Mouse (Mus musculus): Measurements from ENCODE around the gene Sh3bp5l. TPM values are rescaled to one million over a fixed set of nuclear protein-coding genes. Genes with fewer than 3 reads are reported as not detected.

Sh3bp5l gene
- total and polyA plus RNA-seq, 3 experiments: 31.7 to 32.8 TPM; not detected in 1

GRCm38 (mm10) chr11:58357042-58357441, 26.5 kb downstream of the Sh3bp5l start:
- Histone ChIP-seq H3K9me3 (replicated peaks; ENCODE audit: insufficient read depth, low read length) (no peaks in the 10 kb centered on the region), H3K27ac (ENCODE audit: control insufficient read depth, low read depth, low read length) (no peak overlapping the region), H3K36me3 (ENCODE audit: control insufficient read depth in 1 of 2, insufficient read depth in 2 of 2, low read length in 2 of 2) (peaks cover 0 to 23% of the 10 kb centered on the region in 2 experiments; a peak in 2 of 4 replicates), H3K27me3 (ENCODE audit: control insufficient read depth in 1 of 2, insufficient read depth in 2 of 2, low read length in 2 of 2) (no peaks in the 10 kb centered on the region), H3K4me3 (ENCODE audit: control insufficient read depth in 1 of 2, insufficient read depth in 1 of 2, low read depth in 2 of 2, low read length in 2 of 2) (no peak overlapping the region), H3K4me1 (ENCODE audit: control insufficient read depth in 1 of 2, insufficient read depth in 2 of 2, low read length in 2 of 2) (peaks cover 15 to 42% of the 10 kb centered on the region in 2 experiments), H3K9ac (ENCODE audit: control insufficient read depth, low read depth, low read length, poor library complexity, severe bottlenecking) (no peak overlapping the region), H3K79me2 (ENCODE audit: control insufficient read depth, insufficient read depth, low read length, poor library complexity) (no peaks in the 10 kb centered on the region)
- peak; percentile 34; the same call in 1 of the 2 replicates for TF ChIP-seq RCOR1 (IDR thresholded peaks at IDR 0.05; ENCODE audit: low read depth, low read length)
- no peak for TF ChIP-seq SMC3 (IDR thresholded peaks at IDR 0.05; ENCODE audit: low read depth, low read length)
- no peak for TF ChIP-seq NRF1 (IDR thresholded peaks at IDR 0.05; ENCODE audit: insufficient read depth, low read depth, low read length, poor library complexity, severe bottlenecking)
- no peak for TF ChIP-seq HCFC1 (IDR thresholded peaks at IDR 0.05; ENCODE audit: low read depth, low read length)
- TF ChIP-seq TBP (IDR thresholded peaks at IDR 0.05; ENCODE audit: low read depth, low read length): no peak
- TF ChIP-seq TAL1 (IDR thresholded peaks at IDR 0.05; ENCODE audit: low read length): no peak
- TF ChIP-seq NELFE (IDR thresholded peaks at IDR 0.05; ENCODE audit: low read depth, low read length): no peak
- no peak for TF ChIP-seq CTCF (IDR thresholded peaks at IDR 0.05 in 2 of 3, conservative IDR thresholded peaks at IDR 0.05 in 1 of 3; ENCODE audit: control insufficient read depth in 1 of 3, insufficient read depth in 1 of 3, low read depth in 2 of 3, low read length in 3 of 3, poor library complexity in 1 of 3, severe bottlenecking in 1 of 3)
- no peak for TF ChIP-seq ZMIZ1 (IDR thresholded peaks at IDR 0.05; ENCODE audit: low read depth, low read length)
- peak; percentile 75 for TF ChIP-seq GATA1 (IDR thresholded peaks at IDR 0.05; ENCODE audit: low read depth, low read length)
- TF ChIP-seq USF2 (IDR thresholded peaks at IDR 0.05; ENCODE audit: borderline replicate concordance in 1 of 2, insufficient read depth in 1 of 2, low read depth in 1 of 2, low read length in 2 of 2): no peak
- TF ChIP-seq KAT2A (conservative IDR thresholded peaks at IDR 0.05; ENCODE audit: low read depth, low read length): no peak
- no peak for TF ChIP-seq MAZ (IDR thresholded peaks at IDR 0.05; ENCODE audit: low read depth, low read length)
- no peak for TF ChIP-seq ZKSCAN1 (IDR thresholded peaks at IDR 0.05; ENCODE audit: low read depth, low read length)
- no peak for TF ChIP-seq ELF1 (IDR thresholded peaks at IDR 0.05; ENCODE audit: low read depth, low read length)
- TF ChIP-seq EP300 (IDR thresholded peaks at IDR 0.05; ENCODE audit: low read depth in 1 of 2, low read length in 2 of 2): peak in 1 of 2 experiments; percentile 41; a peak in 1 of 4 replicates
- TF ChIP-seq BHLHE40 (IDR thresholded peaks at IDR 0.05; ENCODE audit: borderline replicate concordance, low read depth, low read length): no peak
- no peak for TF ChIP-seq POLR2AphosphoS2 (IDR thresholded peaks at IDR 0.05; ENCODE audit: low read length)
- TF ChIP-seq POLR2AphosphoS5 (IDR thresholded peaks at IDR 0.05; ENCODE audit: borderline replicate concordance, low read depth, low read length): no peak
- no peak for TF ChIP-seq MYC (IDR thresholded peaks at IDR 0.05; ENCODE audit: low read depth, low read length)
- DNase-seq (ENCODE audit: low read depth, low spot score): peak; percentile 54
